Mouse (Mus musculus) heart, postnatal 14 days (tissue): ENCODE measurements around the gene Adgrf2. TPM values are rescaled to one million over a fixed set of nuclear protein-coding genes. Genes with fewer than 3 reads are reported as not detected.

Experiments used
- DNase-seq, 2 experiments: peaks; one replicate each; pipeline ENCODE4 v3.0.0; 2021 to 2022
- intact Hi-C: fragments of 180-260 bp; cut with DNase I; formaldehyde crosslinking; loops from one replicate; pipeline ENCODE4 v1.15.1; 2025
- long read RNA-seq, 2 experiments: library from polyadenylated mRNA; stranded (forward); transcript quantifications; one replicate each; pipeline ENCODE4 v2.0.0; 2021
- total RNA-seq, 2 experiments: library from RNA; stranded (reverse); gene quantifications; 2 replicates each; pipeline ENCODE4 v1.2.3; 2021

Gene Adgrf2
- under 1 TPM; 0.10 to 0.32 TPM for total RNA-seq
- long read RNA-seq, experiment 1 = 0 reads
- long read RNA-seq, experiment 2 = 0 reads

DNA sequence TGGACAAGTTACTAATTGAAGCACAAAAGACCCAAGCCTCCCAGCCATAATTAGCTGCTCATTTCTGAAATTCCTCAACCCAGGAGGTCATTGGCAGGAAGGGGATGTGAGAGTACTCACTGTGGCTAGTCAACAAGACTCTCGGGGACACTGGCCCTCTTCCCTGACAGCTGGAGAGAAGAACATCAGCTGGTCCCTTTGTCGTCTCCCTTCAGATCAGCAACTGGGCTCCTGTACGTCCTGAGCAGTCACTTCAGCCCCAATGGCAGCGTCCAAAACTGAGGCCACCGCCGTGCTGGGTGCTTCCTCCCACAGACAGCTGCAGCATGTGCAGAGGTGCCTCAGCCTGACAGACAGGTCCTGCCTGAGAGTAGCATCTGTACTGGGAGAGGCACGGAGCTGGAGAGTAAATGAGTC lies at the start of gene Adgrf2:
Gene Adgrf2, minus strand, starts transcription at position 379 of the 417 bp plus-strand sequence.
- intact Hi-C loops = no loop called here
- peak; percentile 43 to 54 for DNase-seq

DNA sequence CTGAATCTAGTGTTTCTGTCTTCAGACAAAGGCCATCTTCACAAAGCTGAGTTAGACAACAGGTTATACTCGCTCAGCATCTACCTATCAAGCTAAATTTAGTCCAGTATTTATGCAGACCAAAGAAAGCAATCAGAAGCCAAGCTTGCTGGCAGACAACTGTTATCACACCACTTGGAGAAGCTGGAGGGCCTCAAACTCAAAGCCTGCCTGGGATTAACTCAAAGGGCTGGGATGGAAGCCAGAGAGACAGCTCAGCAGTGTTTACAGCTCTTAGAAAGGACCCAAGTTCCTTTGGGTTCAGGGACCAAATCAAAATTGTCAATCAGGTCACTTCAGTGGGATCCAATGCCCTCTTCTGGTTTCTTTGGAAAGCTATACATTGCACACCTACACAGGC lies 48.8 kb upstream of the Adgrf2 start:
- intact Hi-C loops = no loop called here
- DNase-seq = peak; percentile 26 to 45

DNA sequence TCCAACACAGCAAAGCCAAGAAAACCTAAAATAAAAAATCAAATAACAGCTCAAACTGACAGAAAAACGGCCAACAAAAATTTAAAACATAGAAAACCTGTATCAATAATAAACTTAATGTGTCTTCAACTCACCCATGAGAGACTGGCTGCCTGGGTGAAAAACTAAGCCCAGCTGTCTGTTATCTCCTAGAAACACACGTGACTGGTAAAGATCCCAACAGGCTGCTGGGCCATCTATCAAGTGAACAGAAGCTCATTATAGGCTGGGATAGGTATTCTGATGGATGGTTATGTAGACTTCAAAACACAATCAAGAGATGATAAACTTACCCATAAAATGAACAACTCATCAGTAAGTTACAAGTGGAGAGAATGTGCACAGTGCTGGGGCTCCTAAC lies 47.7 kb upstream of the Adgrf2 start:
- intact Hi-C loops = no loop called here
- DNase-seq = no peak

DNA sequence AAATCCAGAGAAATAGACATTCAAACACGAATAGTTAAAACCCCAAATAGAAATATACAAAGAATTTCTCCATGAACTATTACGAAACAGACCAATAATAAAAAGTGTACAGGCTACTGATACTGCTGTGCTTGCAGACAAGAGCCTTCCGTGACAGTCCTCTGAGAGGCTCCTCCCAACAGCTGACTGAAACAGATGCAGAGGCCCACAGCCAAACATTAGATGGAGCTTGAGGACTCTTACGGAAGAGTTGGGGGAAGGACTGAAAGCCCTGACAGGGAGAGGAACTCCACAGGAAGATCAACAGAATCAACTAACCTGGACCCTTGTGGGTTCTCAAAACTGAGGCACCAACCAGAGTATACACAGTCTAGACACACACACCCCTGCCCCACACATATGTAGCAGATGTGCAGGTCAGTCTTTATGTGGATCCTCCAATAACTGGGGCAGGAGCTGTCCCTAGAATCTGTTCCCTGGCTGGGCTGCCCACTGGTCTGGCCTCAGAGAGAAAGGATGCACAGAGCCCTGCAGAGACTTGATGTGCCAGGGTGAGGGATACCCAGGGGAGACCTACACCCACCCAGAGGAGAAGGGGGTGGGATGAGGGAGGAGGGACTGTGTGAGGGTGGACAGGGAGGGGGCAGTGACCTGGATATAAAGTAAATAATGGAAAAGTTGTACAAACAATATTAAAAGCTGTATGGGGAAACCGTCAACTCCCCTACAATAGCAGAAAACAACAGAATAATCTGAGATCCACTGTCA lies 46.9 kb upstream of the Adgrf2 start:
- DNase-seq = peak; percentile 25 to 43
- intact Hi-C loops = no loop called here

DNA sequence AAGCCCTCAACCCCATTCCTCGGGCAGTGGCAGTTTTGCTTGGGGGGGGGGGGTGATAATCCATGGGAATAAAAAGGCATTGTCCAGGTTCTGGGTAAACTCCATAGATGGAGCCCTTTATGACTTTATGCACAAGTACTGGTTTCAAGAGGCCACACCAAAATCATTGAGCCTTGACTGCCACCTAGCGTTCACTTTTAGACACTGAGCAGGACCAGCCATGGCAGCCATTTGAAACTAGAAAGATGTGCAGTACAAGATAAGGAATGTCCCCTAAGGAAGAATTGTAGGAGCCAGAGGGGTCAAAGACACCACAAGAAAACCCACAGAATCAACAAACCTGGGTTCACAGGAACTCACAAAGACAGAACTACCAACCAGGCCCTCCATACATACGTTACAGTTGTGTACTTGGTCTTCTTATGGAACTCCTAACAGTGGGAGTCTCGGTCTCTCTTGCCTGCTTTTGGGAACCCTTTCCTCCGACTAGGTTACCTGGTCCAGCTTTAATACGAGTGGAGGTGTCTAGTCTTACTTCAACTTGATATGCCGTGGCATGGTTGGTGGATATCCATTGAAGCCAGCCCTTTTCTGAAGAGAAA lies 40.3 kb upstream of the Adgrf2 start:
- intact Hi-C loops = no loop called here
- DNase-seq = peak; percentile 58 to 79

DNA sequence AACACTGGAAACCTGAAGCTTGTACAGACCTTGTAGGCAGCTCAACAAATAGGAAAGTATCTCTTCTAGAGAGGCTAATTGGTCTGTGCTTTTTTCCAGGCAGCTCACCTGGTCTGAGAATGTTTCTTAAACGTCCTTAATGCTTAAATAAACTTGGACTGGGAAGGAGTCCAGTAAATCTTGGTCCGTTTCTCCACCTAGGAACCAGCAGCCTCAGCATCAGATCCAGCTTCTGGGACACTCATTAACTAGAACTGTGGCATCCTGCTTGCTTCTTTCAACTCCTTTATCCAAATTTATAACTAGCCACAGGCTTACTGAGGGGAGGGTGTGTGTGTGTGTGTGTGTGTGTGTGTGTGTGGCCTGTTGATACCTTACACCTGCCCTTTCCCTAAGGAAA lies 11.8 kb upstream of the Adgrf2 start:
- intact Hi-C loops = no loop called here
- DNase-seq = no peak

DNA sequence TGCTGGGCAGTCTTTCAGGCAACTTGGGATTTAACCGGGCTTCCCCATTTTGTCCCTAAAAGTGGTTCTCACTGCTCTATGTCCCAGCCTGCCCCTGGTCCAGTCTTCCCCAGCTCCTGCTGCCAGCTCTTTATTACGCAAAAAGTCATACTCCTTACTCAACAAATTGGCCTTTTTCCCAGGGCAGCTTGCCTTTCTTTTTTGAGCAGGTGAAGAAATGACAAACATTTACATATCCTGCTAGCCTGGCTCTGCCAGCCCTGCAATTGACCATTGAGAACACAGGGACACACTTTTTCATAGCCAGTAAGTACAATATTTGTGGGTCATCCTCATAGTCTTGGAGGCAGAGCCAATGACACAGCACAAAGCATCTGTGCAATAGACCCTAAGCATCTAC lies 10.2 kb upstream of the Adgrf2 start:
- intact Hi-C loops = no loop called here
- DNase-seq = no peak

DNA sequence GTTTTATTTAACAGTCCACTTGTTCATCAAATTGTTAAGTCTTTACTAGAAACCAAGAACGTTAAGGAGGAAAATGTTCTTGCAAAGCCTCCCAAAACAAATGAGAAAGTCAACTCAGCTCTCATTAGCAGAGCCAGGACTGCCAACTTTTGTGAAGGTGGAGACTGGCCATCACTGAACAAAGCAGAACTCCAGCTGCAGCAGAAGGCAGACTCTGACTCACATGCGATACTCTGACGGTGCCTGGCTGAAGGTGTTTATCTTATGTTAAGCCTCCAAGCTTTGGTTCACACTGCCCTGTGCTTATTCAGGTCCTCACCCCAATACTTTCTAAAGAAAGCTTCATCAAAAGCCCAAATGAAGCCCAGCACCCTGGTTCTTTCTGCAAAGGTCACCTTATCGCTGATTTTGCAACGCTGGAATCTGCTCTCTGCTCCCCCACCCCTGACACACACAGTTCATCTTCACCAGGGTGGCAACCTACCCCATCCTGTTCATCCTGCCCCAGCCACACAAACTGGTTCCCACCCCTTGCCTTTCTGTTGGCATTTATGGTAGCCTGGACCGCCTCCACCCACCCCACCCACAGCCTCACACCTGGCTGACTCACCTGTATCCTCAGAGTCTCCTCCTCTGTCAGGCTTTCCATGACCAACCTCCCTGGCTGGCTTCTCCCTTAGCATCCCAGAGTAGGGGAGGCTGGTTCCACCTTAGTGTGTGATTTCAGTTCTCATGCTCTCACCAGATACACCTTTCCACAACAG lies 3.9 kb upstream of the Adgrf2 start:
- intact Hi-C loops = no loop called here
- DNase-seq = no peak

DNA sequence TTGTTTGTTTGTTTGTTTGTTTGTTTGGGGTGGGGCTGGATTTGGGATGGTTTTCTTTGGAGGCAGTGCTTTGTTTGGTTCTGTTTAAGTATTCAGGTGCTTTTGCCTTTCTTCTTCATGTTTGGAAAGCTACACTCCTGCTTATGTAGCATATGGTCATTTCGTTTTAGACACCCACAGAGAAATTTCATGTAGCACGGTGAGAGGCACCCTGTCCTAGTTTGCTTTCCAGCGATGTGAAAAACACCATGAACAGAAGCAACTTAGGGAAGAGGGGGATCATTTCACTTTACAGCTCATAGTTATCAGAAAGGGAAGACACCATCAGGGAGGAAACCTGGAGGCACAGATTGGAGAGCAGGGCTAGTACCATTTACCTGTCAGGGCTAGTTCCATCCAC lies 844 bp upstream of the Adgrf2 start:
- no peak for DNase-seq
- intact Hi-C loops = no loop called here

DNA sequence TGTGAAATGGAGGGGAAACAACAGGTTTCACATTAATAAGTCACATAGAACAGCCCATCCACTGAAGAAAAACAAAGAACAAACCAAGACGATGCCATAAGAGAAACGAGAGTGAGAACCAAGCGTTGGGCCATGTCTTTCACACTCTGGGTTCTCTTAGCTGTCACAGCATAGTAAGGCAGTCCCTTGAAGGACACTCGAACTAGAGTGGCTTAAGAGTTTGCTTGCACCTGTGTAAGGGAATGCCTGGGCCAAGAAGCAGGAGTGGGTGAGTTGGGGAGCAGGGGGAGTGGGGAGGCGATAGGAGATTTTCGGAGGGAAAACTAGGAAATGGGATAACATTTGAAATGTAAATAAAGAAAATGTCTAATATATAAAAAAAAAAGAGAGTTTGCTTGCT lies 3.2 kb downstream of the Adgrf2 start:
- DNase-seq = no peak
- intact Hi-C loops = no loop called here

DNA sequence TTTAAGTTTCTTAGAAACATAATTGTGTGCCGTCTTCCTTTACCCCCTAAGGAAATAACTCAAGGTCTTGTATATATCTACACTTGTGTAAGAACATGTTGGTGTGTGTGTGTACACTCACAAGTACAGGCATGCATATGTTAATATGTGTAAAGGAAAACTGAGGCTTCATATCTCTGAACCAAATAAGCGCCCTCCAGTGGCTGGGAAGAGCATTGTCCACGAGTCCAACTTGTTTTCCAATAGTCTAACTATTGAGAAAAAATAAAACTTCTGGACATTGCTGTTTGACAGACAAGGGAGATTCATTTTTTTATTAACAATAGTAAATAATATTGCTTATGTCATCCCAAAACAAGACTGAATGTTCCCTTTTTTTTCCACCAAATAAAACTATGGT lies 24.8 kb downstream of the Adgrf2 start:
- no peak for DNase-seq
- intact Hi-C loops = no loop called here

DNA sequence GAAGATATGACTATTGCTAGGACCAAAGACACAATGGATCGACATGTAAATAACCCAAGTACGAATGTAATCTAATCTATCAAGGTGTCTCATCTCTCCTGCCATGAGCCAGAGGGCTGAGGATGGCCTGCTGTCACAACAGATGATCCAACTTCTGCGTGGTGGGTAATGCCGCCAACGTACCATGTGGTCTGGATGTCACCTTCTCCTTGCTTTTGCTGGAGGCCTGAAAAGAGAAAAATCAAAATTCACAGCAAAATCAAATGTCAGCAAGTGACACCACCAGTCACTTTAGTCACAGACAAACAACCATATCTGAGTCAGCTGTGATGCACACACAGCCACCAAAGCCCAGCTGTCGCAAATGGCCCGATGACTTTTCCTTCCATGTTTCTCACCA lies 27.0 kb downstream of the Adgrf2 start:
- intact Hi-C loops = no loop called here
- DNase-seq = no peak

DNA sequence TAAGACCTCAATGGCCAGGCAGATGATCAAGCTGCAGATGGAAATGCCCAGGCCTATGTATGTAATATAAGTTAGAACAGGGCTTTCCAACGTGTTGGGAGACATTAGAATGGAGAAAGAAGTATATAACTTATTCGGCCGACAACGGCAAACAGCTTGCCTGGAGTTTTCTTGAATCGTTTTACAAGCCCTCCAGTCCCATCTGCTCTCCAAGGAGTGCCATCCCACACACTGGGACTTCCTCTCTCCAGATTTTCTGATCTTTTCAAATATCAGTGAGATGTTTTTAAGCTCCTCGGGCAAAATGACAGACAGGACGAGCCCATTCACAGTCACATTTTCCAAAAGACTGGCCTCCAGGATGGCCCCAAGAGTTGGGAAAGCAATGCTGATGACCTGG lies 31.3 kb downstream of the Adgrf2 start:
- DNase-seq = no peak

DNA sequence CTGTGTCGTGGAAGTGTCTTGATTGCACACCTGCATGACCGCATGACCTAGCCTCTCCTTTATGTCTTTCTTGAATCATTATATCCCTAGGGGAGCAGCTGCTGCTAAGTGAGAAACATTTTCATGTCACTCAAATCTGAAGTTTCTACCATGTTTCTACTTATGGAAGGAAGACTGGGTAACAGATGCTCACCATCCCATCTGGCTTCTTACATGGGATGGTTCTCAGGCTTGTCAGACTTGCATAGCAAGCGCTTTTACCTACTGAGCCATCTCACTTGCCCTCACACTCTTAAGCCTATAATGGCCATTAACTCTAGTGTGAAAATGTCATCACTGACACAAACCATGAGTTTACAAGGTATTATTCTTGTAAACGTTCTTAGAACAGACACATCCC lies 36.4 kb downstream of the Adgrf2 start:
- DNase-seq = no peak
- intact Hi-C loops = no loop called here

More for the DNA sequence above, 31.3 kb downstream of the Adgrf2 start:
- intact Hi-C loops = no loop called here

DNA sequence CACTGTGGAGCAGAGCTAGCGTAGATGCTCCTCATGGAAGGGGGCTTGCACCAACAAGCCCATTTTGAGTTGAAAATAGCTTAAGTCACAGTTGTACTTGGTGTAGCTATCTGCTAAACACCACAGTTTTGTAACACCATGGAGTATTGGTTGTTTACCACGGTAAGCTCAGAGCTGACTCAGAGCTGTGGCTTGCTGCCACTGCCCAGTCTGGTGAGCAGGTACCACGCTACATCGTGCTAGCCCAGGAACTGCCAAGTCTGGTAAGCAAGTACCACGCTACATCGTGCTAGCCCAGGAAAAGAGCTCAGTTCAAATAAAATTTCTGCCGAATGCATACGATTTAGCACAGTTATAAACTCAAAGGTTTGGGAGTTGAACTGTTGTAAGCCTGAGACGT lies 39.8 kb downstream of the Adgrf2 start:
- intact Hi-C loops = no loop called here
- DNase-seq = no peak

DNA sequence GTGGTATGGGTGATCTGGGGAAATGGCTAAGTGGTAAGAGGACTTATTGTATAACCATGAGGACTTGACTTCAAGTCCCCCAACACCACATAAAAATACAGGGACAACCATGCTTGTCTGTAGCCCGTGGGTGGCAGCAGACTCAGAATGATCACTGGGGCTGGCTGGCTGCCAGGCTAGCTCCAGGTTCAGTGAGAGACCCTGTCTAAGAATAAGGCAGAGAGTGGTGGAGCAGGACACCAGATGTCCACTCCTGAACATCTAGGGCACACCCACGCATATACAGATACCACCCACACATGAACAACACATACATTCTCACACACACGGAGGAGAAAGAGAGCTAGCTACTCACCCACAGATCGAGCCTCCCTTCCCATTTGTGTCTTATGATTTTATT lies 47.2 kb downstream of the Adgrf2 start:
- intact Hi-C loops = no loop called here

DNA sequence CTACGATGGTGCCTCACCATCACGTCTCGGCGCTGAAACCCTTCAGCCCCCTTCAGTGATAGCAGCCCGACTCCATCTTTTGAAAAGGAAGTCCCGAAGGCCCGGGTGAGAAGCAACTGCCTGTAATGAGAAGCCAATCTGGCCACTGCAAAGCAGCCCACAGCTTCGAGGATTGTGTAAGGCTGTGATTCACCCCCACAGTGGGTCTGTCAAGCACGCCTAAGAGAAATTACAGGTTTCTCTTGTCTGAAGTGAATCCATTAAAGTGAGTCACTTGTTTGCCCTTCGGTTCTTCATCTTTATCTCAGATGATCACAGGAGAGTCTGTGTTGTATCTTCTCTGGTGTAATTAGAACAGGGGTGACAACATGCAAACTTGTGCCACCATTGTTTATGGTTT lies 49.8 kb downstream of the Adgrf2 start, which contains the start of gene Adgrf4:
Gene Adgrf4, minus strand, starts transcription at position 149 of the 400 bp plus-strand sequence.
- no peak for DNase-seq
- intact Hi-C loops = no loop called here

More for the DNA sequence above, 47.2 kb downstream of the Adgrf2 start:
- no peak for DNase-seq

DNA sequence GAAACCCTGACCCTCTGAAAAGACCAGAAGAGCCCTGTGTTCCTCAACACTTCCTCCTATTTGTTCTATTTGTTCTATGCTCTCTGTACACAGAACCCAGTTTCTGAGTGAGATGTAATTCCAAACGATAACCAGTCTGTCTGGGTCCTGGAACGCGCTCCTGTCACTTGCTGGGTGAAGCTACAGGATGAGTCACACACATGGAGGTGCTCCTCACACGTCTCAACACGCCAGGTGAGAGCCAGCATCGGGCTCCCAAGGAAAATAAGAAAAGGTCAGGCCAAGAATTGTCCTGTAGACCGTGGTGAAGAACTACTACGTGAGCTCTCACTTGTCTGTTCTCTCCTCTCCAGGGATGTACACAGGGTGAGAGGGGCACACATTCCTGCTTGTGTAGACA lies 51.4 kb downstream of the Adgrf2 start:
- no peak for DNase-seq
- intact Hi-C loops = no loop called here
